Comparison of ENCODE assay signal across 11 mouse cellular contexts in the genomic region with DNA sequence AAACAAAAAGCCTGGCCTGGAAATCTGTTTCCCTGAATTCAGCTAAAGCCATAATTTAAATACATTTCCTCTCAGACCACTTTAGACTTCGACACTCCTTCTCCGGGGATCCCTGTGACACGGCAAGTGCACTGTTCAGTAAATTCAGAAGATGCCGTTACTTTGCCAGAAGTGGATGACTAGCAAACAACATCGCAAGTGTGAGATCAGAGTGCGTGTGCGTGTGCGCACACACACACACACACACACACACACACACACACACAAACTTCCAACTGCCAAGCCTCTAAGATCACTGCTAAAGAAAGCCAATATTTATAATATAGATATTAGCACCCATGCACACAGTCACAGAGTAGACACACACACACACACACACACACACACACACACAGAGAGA. TPM values are rescaled to one million over a fixed set of nuclear protein-coding genes. Genes with fewer than 3 reads are reported as not detected.
A peak's percentile ranks its signal among the peaks of the same experiment; 100 is the strongest.
DNase-seq lines count a peak whose midpoint lies in the region; ATAC-seq and TF ChIP-seq lines count a peak whose summit lies in the region.
"Had no signal": no experiment of that assay in that cellular context is flagged by ENCODE, and none has a peak within 500 bp of the region (broad histone marks: within the 10 kb centered on the region; RNA-seq: fewer than 3 reads in every experiment).

No protein-coding gene starts in this region.

- H3K4me1 ChIP-seq in embryonic facial prominence, embryonic 11.5 days (ENCODE audit: control insufficient read depth, insufficient read depth, low read length): no peaks in the 10 kb centered on the region
- peaks cover 24% of the 10 kb centered on the region for H3K4me1 ChIP-seq in embryonic facial prominence, embryonic 10.5 days
- H3K4me1 ChIP-seq in liver, embryonic 15.5 days (replicated peaks): peaks cover 29% of the 10 kb centered on the region
- peaks cover 26% of the 10 kb centered on the region for H3K4me1 ChIP-seq in heart, embryonic 16.5 days (ENCODE audit: control insufficient read depth, insufficient read depth, low read length)

- no peaks in the 10 kb centered on the region for H3K27me3 ChIP-seq in embryonic facial prominence, embryonic 11.5 days (ENCODE audit: control insufficient read depth, insufficient read depth, low read length)
- H3K27me3 ChIP-seq in embryonic facial prominence, embryonic 10.5 days (replicated peaks; ENCODE audit: low read depth, poor library complexity, severe bottlenecking): peaks cover 30% of the 10 kb centered on the region
- peaks cover 26% of the 10 kb centered on the region for H3K27me3 ChIP-seq in liver, embryonic 15.5 days
- no peaks in the 10 kb centered on the region for H3K27me3 ChIP-seq in heart, embryonic 16.5 days (ENCODE audit: control insufficient read depth, insufficient read depth, low read length)
- H3K27me3 ChIP-seq in myocyte (ENCODE audit: control insufficient read depth, insufficient read depth, insufficient read length): no peaks in the 10 kb centered on the region

- no peaks in the 10 kb centered on the region for H3K79me2 ChIP-seq in myocyte (ENCODE audit: control insufficient read depth, insufficient read depth)

- H3K9me3 ChIP-seq in embryonic facial prominence, embryonic 11.5 days (replicated peaks; ENCODE audit: control insufficient read depth, low read length): no peaks in the 10 kb centered on the region
- no peaks in the 10 kb centered on the region for H3K9me3 ChIP-seq in embryonic facial prominence, embryonic 10.5 days
- no peaks in the 10 kb centered on the region for H3K9me3 ChIP-seq in liver, embryonic 15.5 days (replicated peaks)
- no peaks in the 10 kb centered on the region for H3K9me3 ChIP-seq in heart, embryonic 16.5 days (replicated peaks; ENCODE audit: control insufficient read depth, low read length)

- H3K36me3 ChIP-seq in embryonic facial prominence, embryonic 11.5 days (replicated peaks; ENCODE audit: control insufficient read depth, insufficient read depth, low read depth, low read length): no peaks in the 10 kb centered on the region
- no peaks in the 10 kb centered on the region for H3K36me3 ChIP-seq in embryonic facial prominence, embryonic 10.5 days (replicated peaks)
- no peaks in the 10 kb centered on the region for H3K36me3 ChIP-seq in liver, embryonic 15.5 days (replicated peaks)
- no peaks in the 10 kb centered on the region for H3K36me3 ChIP-seq in heart, embryonic 16.5 days (ENCODE audit: control insufficient read depth, insufficient read depth)
- H3K36me3 ChIP-seq in myocyte (ENCODE audit: control insufficient read depth, insufficient read depth): no peaks in the 10 kb centered on the region

- no peak overlapping the region for H3K9ac ChIP-seq in embryonic facial prominence, embryonic 11.5 days (replicated peaks; ENCODE audit: low read length)
- no peak overlapping the region for H3K9ac ChIP-seq in liver, embryonic 15.5 days
- H3K9ac ChIP-seq in heart, embryonic 16.5 days (ENCODE audit: low read length): no peak overlapping the region; the same call in 1 of the 2 replicates

- H3K27ac ChIP-seq in embryonic facial prominence, embryonic 11.5 days (replicated peaks; ENCODE audit: low read depth, low read length): no peak overlapping the region
- H3K27ac ChIP-seq in embryonic facial prominence, embryonic 10.5 days (replicated peaks): no peak overlapping the region
- no peak overlapping the region for H3K27ac ChIP-seq in liver, embryonic 15.5 days (replicated peaks)
- peak overlapping the region; percentile 41; the same call in 1 of the 2 replicates for H3K27ac ChIP-seq in heart, embryonic 16.5 days (ENCODE audit: low read length)

- H3K4me2 ChIP-seq in embryonic facial prominence, embryonic 11.5 days (ENCODE audit: low read depth, low read length): no peak overlapping the region
- peak overlapping the region; percentile 34; the same call in 1 of the 2 replicates for H3K4me2 ChIP-seq in liver, embryonic 15.5 days
- H3K4me2 ChIP-seq in heart, embryonic 16.5 days (ENCODE audit: low read depth, low read length): peak overlapping the region; percentile 53
- peak overlapping the region; percentile 85 for H3K4me2 ChIP-seq in myocyte (ENCODE audit: low read depth)

- peak; percentile 6 for DNase-seq in embryonic facial prominence, embryonic 11.5 days (ENCODE audit: low spot score)
- no peak for DNase-seq in embryonic facial prominence, embryonic 10.5 days (ENCODE audit: low spot score)
- no peak for DNase-seq in liver
- no peak for DNase-seq in adrenal gland, postnatal 36 days

- no peak for ATAC-seq in embryonic facial prominence, embryonic 11.5 days (replicated peaks; ENCODE audit: insufficient number of reproducible peaks, low FRiP score, low TSS enrichment, low read depth)
- no peak for ATAC-seq in liver, embryonic 15.5 days (ENCODE audit: insufficient read depth)
- ATAC-seq in heart, embryonic 16.5 days (replicated peaks; ENCODE audit: extremely low read depth, insufficient read depth, low FRiP score): no peak
- ATAC-seq in granulocyte monocyte progenitor cell, adult 5-6 weeks (replicated peaks; ENCODE audit: poor library complexity, severe bottlenecking): no peak

- no peak for TF ChIP-seq POLR2A in myocyte (IDR thresholded peaks at IDR 0.05; ENCODE audit: insufficient read length, low read depth)

- WGBS in embryonic facial prominence, embryonic 11.5 days: 81% methylated on average over 8 of the region's 8 CpGs
- 88% methylated on average over 8 of the region's 8 CpGs for WGBS in embryonic facial prominence, embryonic 10.5 days
- 64% methylated on average over 8 of the region's 8 CpGs for WGBS in liver, embryonic 15.5 days (ENCODE audit: insufficient replicate concordance)
- whole genome bisulfite sequencing in heart, embryonic 16.5 days: 54% methylated on average over 8 of the region's 8 CpGs

- no peak overlapping the region for H3ac ChIP-seq in myocyte (ENCODE audit: control insufficient read depth, insufficient read length)

- no peak overlapping the region for H3K4me3 ChIP-seq in embryonic facial prominence, embryonic 11.5 days (ENCODE audit: low read depth, low read length)
- H3K4me3 ChIP-seq in embryonic facial prominence, embryonic 10.5 days: no peak overlapping the region
- no peak overlapping the region for H3K4me3 ChIP-seq in liver, embryonic 15.5 days (replicated peaks)
- H3K4me3 ChIP-seq in heart, embryonic 16.5 days (ENCODE audit: low read length): no peak overlapping the region; the same call in 1 of the 2 replicates
- peak overlapping the region; percentile 24 for H3K4me3 ChIP-seq in myocyte

TF ChIP-seq in myocyte, 11 proteins besides CTCF, POLR2A, EP300 and RAD21:
- no peak for TF ChIP-seq POLR2AphosphoS2 (IDR thresholded peaks at IDR 0.05; ENCODE audit: insufficient read length, low read depth)
- TF ChIP-seq MYOG (IDR thresholded peaks at IDR 0.05; ENCODE audit: control insufficient read depth in 1 of 3, insufficient read depth in 1 of 3, insufficient read length in 2 of 3, low read depth in 2 of 3): no peak
- TF ChIP-seq MAX (IDR thresholded peaks at IDR 0.05; ENCODE audit: low read depth): no peak
- no peak for TF ChIP-seq TCF12 (IDR thresholded peaks at IDR 0.05; ENCODE audit: insufficient read depth, poor library complexity, severe bottlenecking)
- TF ChIP-seq MYOD1 (IDR thresholded peaks at IDR 0.05; ENCODE audit: control insufficient read depth in 1 of 3, insufficient read length in 2 of 3, low read depth in 2 of 3): no peak
- no peak for TF ChIP-seq TCF3 (IDR thresholded peaks at IDR 0.05; ENCODE audit: insufficient read length, low read depth)
- TF ChIP-seq SRF (IDR thresholded peaks at IDR 0.05; ENCODE audit: control insufficient read depth, insufficient read length, low read depth): no peak
- TF ChIP-seq CEBPB (IDR thresholded peaks at IDR 0.05; ENCODE audit: insufficient read depth, poor library complexity, severe bottlenecking): no peak
- no peak for TF ChIP-seq USF1 (IDR thresholded peaks at IDR 0.05; ENCODE audit: low read depth)
- no peak for TF ChIP-seq REST (IDR thresholded peaks at IDR 0.05; ENCODE audit: insufficient read depth, insufficient read length)
- no peak for TF ChIP-seq E2F4 (IDR thresholded peaks at IDR 0.05; ENCODE audit: insufficient read depth)

RNA-seq across cellular contexts. Expression of gene Samd13, which starts 3.7 kb away (rescaled TPM):
- 0.86 and 1.2 TPM in 2 replicates for polyA plus RNA-seq in embryonic facial prominence, embryonic 11.5 days (2014; fragmentation: Nextera tagmentation; extraction: Ambion mirVana)
- 0.55 and 0.92 TPM in 2 replicates for polyA plus RNA-seq in embryonic facial prominence, embryonic 10.5 days (2016; fragmentation: Nextera tagmentation; extraction: Ambion mirVana)
- 0.33 and 0.45 TPM in 2 replicates for polyA plus RNA-seq in liver, embryonic 15.5 days (2015; fragmentation: Nextera tagmentation; extraction: Ambion mirVana)
- polyA plus RNA-seq in heart, embryonic 16.5 days (2015; fragmentation: Nextera tagmentation; extraction: Ambion mirVana): 2.2 and 2.4 TPM in 2 replicates
- not detected for polyA plus RNA-seq in myocyte (2012; fragmentation: generic; extraction: Trizol)
- total RNA-seq in granulocyte monocyte progenitor cell, adult 5-6 weeks (2014; fragmentation: Nextera tagmentation): 1.9 TPM in 1 of 2 replicates, not detected in the other
- 0.36 and 2.2 TPM in 2 replicates for total RNA-seq in granulocyte monocyte progenitor cell, adult 5-6 weeks (2017)
- total RNA-seq in adrenal gland, postnatal 36 days (2021): under 1 TPM in 1 of 2 experiments, not detected in 1; 0.26 TPM
- polyA plus RNA-seq: adrenal gland, adult 2 months had no signal

RNA-seq across cellular contexts. Expression of gene 4930503B20Rik, which starts 30.6 kb away (rescaled TPM):
- polyA plus RNA-seq in embryonic facial prominence, embryonic 11.5 days (2014; fragmentation: Nextera tagmentation; extraction: Ambion mirVana): not detected in 2 replicates
- polyA plus RNA-seq in embryonic facial prominence, embryonic 10.5 days (2016; fragmentation: Nextera tagmentation; extraction: Ambion mirVana): not detected in 2 replicates
- not detected in 2 replicates for polyA plus RNA-seq in liver, embryonic 15.5 days (2015; fragmentation: Nextera tagmentation; extraction: Ambion mirVana)
- 0.17 and 0.28 TPM in 2 replicates for polyA plus RNA-seq in heart, embryonic 16.5 days (2015; fragmentation: Nextera tagmentation; extraction: Ambion mirVana)
- polyA plus RNA-seq in myocyte (2012; fragmentation: generic; extraction: Trizol): not detected
- not detected in 2 replicates for total RNA-seq in granulocyte monocyte progenitor cell, adult 5-6 weeks (2014; fragmentation: Nextera tagmentation)
- total RNA-seq in granulocyte monocyte progenitor cell, adult 5-6 weeks (2017): 0.05 TPM in 1 of 2 replicates, not detected in the other
- not detected for total RNA-seq in adrenal gland, postnatal 36 days (2021)
- total RNA-seq: adrenal gland, adult 2 months; left cerebral cortex, adult 2 months had no signal
- polyA plus RNA-seq: adrenal gland, adult 2 months; neural tube, embryonic 11.5 days had no signal
